Mouse (Mus musculus) fibroblast of lung, adult 2 months (primary cell): ENCODE measurements around the gene Mrpl49.
A peak's percentile ranks its signal among the peaks of the same experiment; 100 is the strongest.

Experiments
- DNase-seq: peaks from one replicate; pipeline ENCODE4 v3.0.0-alpha.2; 2011; ENCODE audit warnings: low read depth

Mrpl49 gene

DNA sequence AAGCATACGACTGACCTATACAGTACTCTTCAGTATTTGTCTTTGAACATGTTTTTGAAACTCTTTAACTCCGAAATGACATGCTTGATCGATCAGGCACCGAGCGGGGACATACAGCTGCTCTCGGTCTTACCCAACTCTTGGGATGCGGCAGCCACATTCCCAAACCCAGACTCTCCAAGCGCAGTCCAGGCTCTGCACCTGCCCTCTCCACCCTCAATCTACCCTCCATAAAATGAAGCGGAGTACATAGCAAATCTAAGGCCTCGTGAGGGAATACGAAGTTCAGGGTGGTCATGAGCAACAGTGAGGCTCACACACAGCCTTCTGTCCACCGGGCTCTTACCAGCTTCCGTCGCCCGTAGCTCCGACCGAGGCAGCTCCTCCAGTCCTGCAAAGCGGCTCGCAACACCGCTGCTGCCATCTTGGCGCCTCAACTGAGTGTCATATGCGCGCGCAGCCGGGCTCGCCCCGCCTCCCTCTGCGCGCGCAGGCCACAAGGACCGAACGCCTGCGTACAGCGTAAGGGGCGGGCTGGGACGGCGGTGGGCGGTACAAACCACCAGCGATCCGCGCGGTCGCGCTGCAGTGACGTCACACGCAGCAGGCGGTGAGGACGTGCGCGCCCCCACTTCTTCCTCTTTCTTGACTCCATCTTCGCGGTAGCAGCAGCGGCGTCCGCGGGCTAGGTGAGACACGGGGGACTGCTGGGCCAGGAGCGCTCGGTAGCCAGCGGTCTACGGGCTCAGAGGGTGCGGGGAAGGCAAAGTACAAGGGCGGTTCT is at the start of gene Mrpl49, which contains the start of gene Fau:
Mrpl49 (minus strand) TSS at position 473 of the 784 bp plus-strand sequence.
Fau (plus strand) TSS at position 532 of the 784 bp plus-strand sequence.
- peak; percentile 91 for DNase-seq

DNA sequence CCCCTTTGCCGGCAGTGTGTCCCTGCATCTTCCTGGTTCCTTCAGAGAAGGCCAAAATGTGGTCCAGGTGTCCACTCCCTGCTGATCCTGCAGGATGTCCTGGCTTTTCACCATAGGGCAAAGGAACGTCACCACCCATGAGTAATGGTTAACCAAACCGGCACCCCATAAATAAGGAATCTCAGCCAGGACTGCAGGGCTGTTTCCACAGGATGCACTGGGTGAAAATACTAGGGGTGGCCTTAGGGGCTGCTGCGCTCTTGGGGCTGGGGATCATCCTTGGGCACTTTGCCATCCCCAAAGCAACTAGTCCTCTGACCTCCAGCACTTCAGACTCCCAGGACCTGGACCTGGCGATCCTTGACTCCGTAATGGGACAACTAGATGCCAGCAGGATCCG is 48.0 kb upstream of the Mrpl49 start, which contains the start of gene Naaladl1:
Naaladl1 (plus strand) TSS at position 197 of the 400 bp plus-strand sequence.
- no peak for DNase-seq

DNA sequence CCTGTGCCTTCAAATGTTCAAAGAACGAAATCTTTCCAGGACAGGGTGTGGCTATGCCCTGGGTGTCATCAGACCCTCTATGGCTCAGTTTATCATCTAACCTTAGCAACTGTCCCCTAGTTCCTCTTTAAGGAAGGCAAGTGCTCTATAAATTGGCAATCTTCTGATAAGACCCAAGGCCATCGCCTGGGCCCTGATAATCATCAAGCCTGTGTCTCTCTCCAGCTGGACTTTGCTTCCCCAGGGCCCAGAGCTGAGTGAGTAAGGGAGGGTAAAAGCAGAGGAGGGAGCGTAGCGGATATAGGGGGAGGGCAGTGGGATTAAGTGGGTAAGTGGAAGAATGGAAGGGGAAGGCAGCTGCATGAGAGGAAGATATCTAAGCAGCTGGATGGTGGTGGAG is 46.9 kb upstream of the Mrpl49 start:
- DNase-seq = no peak

DNA sequence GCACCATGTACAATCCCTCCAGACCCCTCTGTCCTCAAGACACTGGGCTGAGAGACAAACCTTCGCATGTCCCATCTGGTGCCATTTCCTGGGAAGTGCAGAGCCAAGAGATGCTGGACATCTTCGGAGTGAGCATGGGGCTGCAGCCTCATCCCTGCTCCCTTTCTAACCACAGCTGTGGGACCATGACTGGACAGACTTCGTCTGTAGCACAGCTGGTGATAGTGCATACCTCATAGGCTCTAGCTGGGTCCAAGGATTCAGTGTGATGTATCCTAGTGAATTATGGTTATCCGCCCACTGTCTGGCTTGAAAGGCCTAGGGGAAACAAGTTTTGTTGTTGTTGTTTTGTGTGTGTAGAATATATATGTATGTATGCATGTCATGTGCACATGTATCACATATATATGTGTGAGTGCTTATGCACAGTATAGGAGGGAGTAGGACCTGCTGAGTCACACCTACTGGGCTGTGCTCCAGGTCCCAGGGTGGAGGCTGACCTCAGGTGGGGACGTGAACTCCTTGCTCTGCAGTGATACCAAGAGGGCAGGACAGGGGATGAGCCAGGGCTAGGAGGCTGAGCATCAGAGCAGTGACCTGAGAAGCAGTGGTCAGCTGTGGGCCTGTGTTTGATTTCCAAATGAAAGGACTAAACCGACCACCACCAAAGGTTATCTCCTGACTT is 44.7 kb upstream of the Mrpl49 start:
- no peak for DNase-seq

DNA sequence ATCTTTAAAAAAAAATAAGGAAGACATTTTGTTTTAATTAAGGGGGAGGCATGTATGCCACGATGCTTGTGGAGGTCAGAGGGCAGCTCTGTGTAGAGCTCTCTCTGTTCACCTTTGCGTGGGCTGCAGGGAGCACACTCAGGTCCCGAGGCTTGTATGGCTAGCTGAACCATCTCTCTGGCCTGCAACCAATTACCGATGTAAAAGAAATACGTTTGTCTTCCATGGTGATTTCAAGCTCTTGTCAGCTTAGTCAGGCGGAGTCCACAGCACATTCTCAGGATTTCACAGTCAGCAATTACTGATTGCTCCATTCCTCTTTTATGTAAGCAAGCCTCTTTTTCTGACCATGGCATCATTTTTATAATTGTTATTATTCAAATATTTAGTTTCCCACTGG is 43.6 kb upstream of the Mrpl49 start:
- no peak for DNase-seq

DNA sequence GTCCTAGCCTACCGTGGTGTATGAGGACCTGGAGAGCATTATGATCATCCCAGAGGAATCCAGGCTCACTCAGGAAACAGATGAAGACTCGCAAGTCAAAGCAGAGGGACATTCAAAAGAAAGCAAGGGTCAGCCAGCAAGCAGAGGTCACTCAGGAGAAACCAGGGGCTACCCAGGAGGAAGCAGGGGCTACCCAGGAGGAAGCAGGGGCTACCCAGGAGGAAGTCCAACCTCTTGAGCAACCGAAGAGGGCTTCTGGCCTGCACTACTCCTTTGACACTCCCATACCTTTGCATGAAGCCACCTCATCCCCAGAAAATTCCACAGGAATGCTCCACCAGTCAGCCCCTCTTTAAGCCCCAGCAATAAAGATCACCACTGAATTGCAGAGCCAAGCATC is 40.3 kb upstream of the Mrpl49 start:
- no peak for DNase-seq

DNA sequence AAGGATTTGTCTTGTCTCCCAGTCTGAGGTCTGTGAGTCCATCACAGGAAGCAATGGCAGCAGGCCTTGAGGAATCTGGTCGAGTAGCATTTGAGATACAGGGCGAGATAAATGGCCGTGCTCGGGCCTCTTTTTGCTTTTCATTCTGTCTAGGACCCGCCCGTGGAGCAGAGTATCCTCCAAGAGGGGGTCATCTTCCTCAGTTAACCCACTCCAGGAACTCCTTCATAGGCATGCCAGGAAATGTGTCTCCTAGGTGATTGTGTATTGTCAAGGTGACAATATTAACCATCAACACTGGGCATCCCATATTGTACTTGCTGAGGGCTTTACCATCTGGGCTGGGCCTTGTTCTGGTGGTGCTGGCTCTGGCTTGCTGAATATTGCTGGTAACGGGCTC is 36.5 kb upstream of the Mrpl49 start, which contains the start of gene AC131692.1:
AC131692.1 (plus strand) TSS at position 301 of the 400 bp plus-strand sequence.
- no peak for DNase-seq

DNA sequence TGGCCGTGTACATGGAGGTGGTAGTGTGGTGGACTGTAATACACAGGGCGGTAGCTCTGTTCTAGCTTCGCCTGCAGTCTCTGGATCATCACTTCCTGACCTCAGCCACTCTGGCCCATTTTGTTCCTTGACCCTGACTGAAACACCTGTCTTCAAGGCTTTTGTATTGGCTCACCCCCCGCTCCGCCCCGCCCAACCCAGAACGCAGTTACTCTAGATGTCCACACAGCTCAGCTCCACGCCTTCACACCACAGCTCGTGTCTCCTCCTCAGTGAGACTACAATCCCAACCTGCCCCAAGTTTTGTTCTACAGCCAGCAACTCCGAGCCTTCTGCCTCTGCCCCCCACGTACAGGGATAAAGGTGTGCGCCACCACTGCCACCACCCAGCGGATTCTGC is 31.3 kb upstream of the Mrpl49 start:
- no peak for DNase-seq

DNA sequence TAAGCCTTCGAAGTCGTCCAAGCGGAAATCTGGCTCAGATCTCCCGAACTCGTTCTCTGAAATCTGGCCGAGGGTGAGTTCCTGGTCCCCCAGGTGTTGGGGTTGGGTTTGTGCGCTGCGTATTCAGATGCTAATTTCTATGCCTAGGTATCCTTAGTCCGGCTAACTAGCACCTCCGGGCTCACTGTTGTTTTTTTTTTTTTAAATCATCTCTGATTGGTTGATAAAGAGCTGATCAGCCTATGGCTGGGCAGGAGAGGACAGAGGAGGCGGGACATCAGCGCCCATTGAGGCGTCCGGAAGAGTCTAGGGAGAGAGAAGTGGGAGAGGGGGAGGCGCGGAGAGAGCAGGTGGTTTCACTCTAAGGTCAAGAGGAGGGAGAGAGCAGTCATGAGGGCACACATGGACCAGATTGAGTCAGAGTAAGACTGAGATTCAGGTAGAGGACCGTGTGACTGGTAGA is 27.9 kb upstream of the Mrpl49 start:
- no peak for DNase-seq

DNA sequence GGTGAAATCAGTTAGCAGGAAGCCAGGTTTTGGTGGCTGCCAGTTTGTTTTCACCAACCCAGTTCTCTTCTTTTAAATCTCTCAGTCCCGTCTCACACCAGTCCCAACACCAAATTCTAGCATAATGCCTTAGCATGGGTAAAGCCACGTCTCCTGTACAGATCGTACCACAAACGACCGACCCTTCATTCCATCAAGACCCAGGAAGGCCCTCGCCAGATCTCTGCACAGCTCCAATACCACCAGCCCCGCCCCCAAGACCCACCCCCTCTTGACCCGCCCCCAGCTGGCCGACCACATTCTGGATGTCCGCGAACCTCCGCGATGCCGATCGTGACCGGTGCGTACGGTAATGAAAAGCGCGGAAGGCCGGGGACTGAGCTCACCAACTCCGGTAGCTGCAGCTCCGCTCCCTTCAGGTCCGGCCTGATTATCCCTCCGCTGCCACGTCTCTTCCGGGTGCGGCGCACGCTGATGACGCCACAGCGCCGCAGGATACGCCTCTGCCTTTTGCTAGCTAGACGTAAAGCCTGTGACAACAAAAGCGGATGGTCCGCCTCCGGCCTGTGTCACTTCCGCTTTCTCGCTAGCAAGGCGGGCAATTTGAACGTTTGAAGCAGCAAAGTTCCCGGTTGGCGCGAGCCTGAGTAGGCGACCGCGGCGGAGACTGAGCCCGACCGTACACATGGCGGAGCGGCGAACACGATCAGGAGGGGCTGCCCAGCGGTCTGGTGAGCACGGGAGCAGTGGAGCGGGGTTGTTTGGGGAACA is 27.1 kb upstream of the Mrpl49 start, which contains the start of the genes Zfpl1 and Cdca5:
Zfpl1 (minus strand) TSS at position 479 of the 771 bp plus-strand sequence.
Cdca5 (plus strand) TSS at position 506 of the 771 bp plus-strand sequence.
- peak; percentile 92 for DNase-seq

DNA sequence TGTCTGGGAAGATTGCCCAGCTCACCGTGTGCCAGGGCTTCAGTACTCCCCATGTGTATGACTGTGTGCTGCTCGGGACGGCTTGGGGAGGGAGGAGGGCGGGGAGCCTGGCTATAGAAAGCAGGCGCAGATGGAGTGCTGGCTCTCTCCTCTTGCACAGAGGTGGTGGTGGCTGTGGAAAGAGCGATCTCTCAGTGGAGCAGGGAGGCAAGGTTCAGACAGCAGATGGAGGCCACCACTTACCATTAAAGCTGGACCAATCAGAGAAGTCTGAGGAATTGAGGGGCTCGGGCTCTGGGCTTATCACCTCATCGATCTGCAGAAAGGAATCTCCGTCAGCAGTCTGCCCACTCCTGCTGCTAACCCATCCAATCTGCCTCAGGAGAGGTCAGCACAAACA is 24.6 kb upstream of the Mrpl49 start, which contains the start of gene Gm28374:
Gm28374 (minus strand) TSS at position 101 of the 400 bp plus-strand sequence.
- no peak for DNase-seq

DNA sequence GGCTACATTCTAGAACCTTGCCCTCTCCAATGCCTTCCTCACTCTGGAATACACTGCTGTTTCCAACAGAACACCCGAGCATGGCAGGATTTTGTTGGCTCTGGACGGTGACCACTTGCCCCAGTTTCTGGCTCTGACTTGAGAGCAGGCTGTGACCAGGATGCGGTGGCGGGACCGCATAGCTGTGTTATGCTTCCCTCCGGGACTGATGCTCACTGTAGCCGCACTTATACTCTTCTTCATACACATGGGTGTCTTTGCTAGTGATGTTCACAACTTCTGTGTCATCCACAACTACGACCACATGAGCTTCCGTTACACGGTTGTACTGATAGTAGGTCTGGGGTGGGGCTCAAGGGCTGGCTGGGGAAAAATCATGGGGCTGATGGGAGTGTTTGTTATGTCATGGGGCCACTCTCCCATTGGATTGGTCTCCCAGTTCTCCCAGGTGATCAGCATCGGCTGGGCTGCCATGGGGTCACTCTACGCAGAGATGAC is 22.4 kb upstream of the Mrpl49 start, which contains the start of gene Tmem262:
Tmem262 (plus strand) TSS at position 51 of the 498 bp plus-strand sequence.
- no peak for DNase-seq

DNA sequence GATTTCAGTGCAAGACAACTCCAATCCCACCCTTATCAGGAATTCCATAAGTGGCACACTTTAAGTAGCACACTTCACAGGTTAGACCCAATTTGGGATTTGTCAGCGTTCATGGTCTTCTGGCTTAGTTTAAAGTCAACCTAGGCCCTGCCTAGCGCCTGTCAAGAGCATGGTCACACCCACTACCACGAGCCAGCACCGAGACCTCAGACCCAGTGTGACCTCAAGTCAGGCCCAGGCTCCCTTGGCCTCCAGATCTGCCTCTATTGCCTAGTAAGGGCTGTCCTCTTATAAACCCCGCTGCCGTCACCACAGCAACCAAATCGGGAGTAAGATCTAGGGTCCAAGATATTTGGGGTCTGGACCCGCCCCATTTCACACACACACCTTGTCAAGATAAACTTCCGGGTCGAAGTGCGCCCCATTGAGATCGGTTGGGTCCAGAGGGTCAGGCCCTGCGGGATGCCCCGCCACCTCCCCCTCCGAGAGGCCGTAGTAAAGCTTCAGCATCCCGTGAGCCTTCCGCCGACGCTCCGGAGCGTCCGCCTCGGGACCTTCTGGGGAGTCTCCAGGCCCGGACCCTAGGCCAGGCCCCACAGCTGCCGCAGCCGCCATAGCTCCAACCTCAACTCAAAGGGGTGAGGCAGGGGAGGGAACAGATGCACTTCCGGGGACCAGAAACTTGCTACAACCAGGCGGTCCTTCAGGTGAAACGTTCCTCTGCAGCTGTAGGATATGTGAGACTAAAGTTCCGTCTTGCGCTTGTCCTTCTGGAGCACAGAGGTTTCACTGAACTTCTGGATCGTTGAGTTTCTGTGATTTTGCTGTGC is 19.2 kb upstream of the Mrpl49 start, which contains the start of gene Vps51:
Vps51 (minus strand) TSS at position 668 of the 830 bp plus-strand sequence.
- peak; percentile 87 for DNase-seq

DNA sequence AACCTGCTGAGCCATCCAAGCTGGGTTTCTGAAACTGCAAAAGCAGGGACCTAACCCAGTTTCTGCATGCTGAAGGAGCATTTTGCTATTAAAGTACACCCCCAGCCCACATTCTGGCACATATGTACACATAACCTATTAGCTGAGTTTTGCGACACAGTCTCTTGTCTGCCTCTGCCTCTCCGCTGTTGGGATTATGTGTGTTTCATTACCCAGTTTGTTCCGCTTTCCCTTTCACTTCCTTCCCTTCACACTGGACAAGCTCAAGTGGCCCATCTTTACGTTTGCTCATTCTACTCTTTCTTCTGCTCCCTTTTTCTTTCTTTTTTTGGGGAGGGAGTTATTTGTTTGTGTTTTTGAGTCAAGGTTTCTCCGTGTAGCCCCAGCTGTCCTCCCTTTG is 16.3 kb upstream of the Mrpl49 start:
- DNase-seq = no peak

DNA sequence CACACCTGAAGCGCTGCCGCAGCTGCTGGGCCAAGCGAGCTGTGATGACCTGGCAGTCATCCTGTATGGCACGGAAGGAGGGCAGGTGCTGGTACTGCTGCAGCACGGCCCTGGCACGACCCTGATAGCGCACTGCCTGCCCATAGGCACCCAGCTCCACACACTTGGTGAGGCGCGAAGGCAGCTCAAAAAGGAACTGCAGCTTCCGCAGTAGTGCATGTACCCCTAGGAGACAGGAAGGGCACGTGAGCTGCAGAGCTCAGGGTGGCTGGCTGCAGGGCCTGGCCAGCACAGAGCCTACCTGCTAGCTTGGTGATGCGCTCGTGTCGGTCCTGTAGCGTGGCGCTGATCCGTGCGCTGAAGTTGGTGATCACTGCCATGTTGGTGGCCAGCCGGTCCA is 13.7 kb upstream of the Mrpl49 start:
- DNase-seq = no peak

DNA sequence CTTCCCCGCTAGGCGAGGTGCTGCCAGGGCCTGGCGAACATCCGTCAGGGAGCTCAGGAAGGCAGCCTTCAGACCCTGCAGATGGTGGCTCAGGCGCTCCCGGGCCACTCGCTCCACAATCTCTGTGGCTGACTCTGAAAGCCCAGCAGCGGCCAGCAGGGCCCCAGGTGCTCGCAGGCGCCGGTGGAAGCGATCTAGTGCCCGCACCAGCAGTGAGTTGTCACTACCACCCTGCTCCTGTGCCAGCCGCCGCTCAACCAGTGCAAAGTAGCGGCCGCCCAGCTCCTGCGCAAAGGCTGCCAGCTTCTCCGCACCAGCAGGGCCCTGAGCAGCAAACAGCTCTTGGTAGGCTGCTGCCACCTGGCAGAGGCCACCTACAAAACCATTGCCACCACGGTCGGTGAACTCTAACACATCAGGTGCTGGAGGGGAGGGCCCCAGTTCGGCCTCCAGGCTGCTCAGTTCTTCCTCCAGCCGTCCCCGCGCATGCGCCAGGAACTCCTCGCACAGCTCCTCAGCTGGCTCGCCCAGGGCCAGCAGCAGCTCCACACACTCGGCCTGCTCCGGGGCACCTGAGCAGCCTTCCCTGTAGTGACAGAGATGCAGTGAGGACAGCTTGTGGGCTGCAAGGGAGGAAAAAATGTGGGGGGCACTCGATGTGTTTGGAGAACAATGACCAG is 13.1 kb upstream of the Mrpl49 start:
- no peak for DNase-seq

DNA sequence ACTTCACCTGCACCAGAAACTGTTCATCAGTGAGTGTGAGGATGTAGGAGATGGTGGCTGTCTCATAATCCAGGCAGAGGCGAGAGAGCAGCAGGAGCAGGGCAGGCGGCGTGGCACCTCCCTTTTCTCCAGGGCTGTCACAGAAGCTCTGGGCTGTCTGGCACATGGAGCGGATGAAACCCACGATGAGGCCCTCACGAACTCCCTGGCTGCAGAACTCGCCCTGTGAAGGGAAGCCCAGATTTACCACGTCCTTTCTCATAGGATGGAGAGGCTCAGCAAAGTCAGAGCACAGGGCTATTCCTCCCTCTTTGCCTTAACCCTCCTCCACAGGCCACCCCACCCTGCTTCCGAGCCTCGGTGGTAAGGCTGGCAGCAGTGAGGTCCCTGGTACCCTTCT is 12.3 kb upstream of the Mrpl49 start:
- DNase-seq = no peak

DNA sequence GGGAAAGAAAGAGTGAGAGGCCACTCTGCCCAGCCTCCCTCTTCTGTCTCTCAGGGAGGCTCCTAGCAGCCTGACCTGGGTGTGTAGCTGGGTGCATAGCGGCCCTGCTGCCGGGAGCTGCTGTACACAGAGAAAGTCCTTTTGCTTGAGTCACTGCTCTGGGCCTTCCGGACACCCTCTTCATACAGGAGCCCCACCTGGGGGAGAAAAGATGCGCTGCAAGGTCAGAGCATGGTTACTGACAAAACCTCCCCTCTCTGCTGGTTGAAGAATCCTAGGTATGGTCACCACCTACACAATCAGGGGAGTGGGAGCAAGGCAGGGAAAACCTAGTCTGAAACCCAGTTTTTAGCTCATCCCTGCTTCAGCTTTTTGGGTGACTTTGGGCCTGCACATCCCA is 11.4 kb upstream of the Mrpl49 start:
- no peak for DNase-seq

DNA sequence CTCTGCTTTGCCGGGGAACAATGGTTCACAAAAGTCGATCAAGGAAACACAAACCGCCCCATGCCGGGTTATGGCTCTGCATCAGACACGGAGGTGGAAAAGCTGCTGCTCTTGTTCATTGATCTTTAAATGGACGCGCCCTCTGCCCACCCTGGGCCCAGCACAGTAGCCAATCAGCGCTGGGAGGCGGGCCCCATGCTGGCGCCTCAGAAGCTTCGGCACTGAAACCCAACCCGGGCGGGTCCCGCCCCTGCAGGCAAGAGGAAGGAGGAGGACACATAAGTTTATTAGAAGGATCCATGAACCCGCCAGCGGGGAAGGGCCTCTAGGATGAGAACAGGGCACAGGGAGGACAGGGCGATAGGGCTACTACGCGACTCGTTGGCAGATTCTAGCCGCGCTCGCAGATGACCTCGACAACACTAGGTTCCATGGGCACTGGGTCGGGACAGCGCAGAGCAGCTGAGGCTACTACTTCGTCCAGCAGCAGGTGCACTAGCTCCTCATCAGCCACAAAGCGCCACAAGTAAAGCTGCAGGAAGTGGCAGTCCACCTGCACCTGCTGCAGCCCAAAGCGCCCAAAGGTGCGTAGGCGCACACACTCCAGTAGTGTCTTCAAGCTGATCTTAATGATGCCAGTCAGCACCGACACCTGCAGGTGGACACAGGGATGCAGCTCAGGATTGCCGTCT is 10.3 kb upstream of the Mrpl49 start, which contains the start of gene Tm7sf2:
Tm7sf2 (minus strand) TSS at position 650 of the 692 bp plus-strand sequence.
- DNase-seq = no peak
